Mouse (Mus musculus): ENCODE data around the gene Exoc1.

The Exoc1 gene

GRCm38 (mm10) chr5:76609702-76610370 is 80.7 kb downstream of the Exoc1 start:
- DNase-seq (ENCODE audit: extremely low read depth, low read depth, low spot score): no peak

GRCm38 (mm10) chr5:76612867-76613499 is 83.9 kb downstream of the Exoc1 start:
- no peak for DNase-seq (ENCODE audit: extremely low read depth, low read depth, low spot score)

- no peak for DNase-seq (ENCODE audit: extremely low read depth, low read depth, low spot score)
These were observed 86.2 kb downstream of the Exoc1 start for GRCm38 (mm10) chr5:76615276-76615675.

- DNase-seq (ENCODE audit: extremely low read depth, low read depth, low spot score): no peak
These were observed 87.2 kb downstream of the Exoc1 start for GRCm38 (mm10) chr5:76616196-76616747.

- DNase-seq (ENCODE audit: extremely low read depth, low read depth, low spot score): no peak
These were observed 89.6 kb downstream of the Exoc1 start for GRCm38 (mm10) chr5:76618750-76619149.

Measured in fat pad, adult 2 months (tissue).